Mouse (Mus musculus) lung, postnatal 0 days (tissue): ENCODE data around the gene Tchp. TPM values are rescaled to one million over a fixed set of nuclear protein-coding genes. Genes with fewer than 3 reads are reported as not detected.
A peak's percentile ranks its signal among the peaks of the same experiment; 100 is the strongest.

Source experiments
- ATAC-seq: fragments of 200-750 bp; cut with Nextera tagmentation; 2 replicates; pipeline ENCODE4 v1.8.0; 2017; ENCODE audit warnings: moderate library complexity
- DNase-seq: peaks from one replicate; pipeline ENCODE4 v3.0.0-alpha.2; 2016; ENCODE audit warnings: low spot score
- H3K27ac ChIP-seq: fragments of 300-500 bp; sonication (generic); 2 replicates; pipeline ENCODE4 v1.5.1; 2014; ENCODE audit warnings: antibody characterized with exemption, mild to moderate bottlenecking, low read length, mixed read lengths
- H3K27me3 ChIP-seq: fragments of 300-500 bp; sonication (generic); replicated peaks from 2 replicates; pipeline ENCODE4 v1.6.1; 2014; ENCODE audit warnings: low read length, mixed read lengths; ENCODE audit not compliant: insufficient read depth
- H3K36me3 ChIP-seq: fragments of 300-500 bp; sonication (generic); 2 replicates; pipeline ENCODE4 v1.6.1; 2014; ENCODE audit warnings: low read length, mixed read lengths; ENCODE audit not compliant: insufficient read depth
- H3K4me1 ChIP-seq: fragments of 300-500 bp; sonication (generic); 2 replicates; pipeline ENCODE4 v1.6.1; 2014; ENCODE audit warnings: antibody characterized with exemption, low read depth, low read length, mixed read lengths; ENCODE audit not compliant: insufficient read depth
- H3K4me2 ChIP-seq: fragments of 300-500 bp; sonication (generic); replicated peaks from 2 replicates; pipeline ENCODE4 v1.6.1; 2014; ENCODE audit warnings: low read depth, mild to moderate bottlenecking, low read length, moderate library complexity, mixed read lengths
- H3K4me3 ChIP-seq: fragments of 300-500 bp; sonication (generic); 2 replicates; pipeline ENCODE4 v1.5.1; 2014; ENCODE audit warnings: low read depth, low read length
- H3K9ac ChIP-seq: fragments of 300-500 bp; sonication (generic); replicated peaks from 2 replicates; pipeline ENCODE4 v1.6.1; 2014; ENCODE audit warnings: low read depth, mild to moderate bottlenecking
- H3K9me3 ChIP-seq: fragments of 300-500 bp; sonication (generic); 2 replicates; pipeline ENCODE4 v1.6.1; 2016; ENCODE audit warnings: low read length, mixed read lengths
- CTCF ChIP-seq: IDR thresholded peaks from 2 replicates; pipeline ENCODE4 v1.5.1; 2016; ENCODE audit warnings: antibody characterized with exemption, mild to moderate bottlenecking
- EP300 ChIP-seq: IDR thresholded peaks from 2 replicates; pipeline ENCODE4 v1.6.1; 2016; ENCODE audit warnings: antibody characterized with exemption, mild to moderate bottlenecking, control low read depth
- WGBS: fragments of 180-500 bp; shearing (Covaris S2); extraction: QIAGEN DNeasy Blood & Tissue Kit; methylation state at CpG from one replicate; pipeline ENCODE4 v1.1.7; 2014; 5-methylcytosine and 5-hydroxymethylcytosine counted together
- polyA plus RNA-seq: library from polyadenylated mRNA; unstranded; fragments of >200 nt; fragmentation: Nextera tagmentation; extraction: Ambion mirVana; gene quantifications from 2 replicates; pipeline ENCODE4 v1.2.1, GENCODE M21; 2015

The Tchp gene
- polyA plus RNA-seq, 1 experiment from 2014 or later = 10.0 TPM

GRCm38 (mm10) chr5:114690633-114691567 lies 16.7 kb upstream of the Tchp start, which contains the start of gene Gltp:
Gene Gltp, minus strand, starts transcription at chr5:114690984.
- H3K4me3 ChIP-seq = peak within 1 kb of the TSS; percentile 56
- TF ChIP-seq CTCF (peak; percentile 53), EP300 (no peak)
- H3K36me3 ChIP-seq = no peaks in the 10 kb centered on the region
- ATAC-seq (peak; percentile 98), DNase-seq (peak; percentile 98)
- WGBS = 6% methylated on average over 62 of the region's 75 CpGs
- H3K4me2 ChIP-seq = peak within 1 kb of the TSS; percentile 81
- peak within 1 kb of the TSS; percentile 62 for H3K9ac ChIP-seq
- peak within 1 kb of the TSS; percentile 77 for H3K27ac ChIP-seq
- H3K4me1 ChIP-seq = peaks cover 6% of the 10 kb centered on the region; the same call in 1 of the 2 replicates
- H3K27me3 ChIP-seq = 0 out of 2 replicates have a peak, but pooled peaks cover 2% of the 10 kb centered on the region
- no peaks in the 10 kb centered on the region for H3K9me3 ChIP-seq

GRCm38 (mm10) chr5:114695775-114696174 lies 11.8 kb upstream of the Tchp start:
- Histone ChIP-seq H3K9ac (no peak overlapping the region), H3K27me3 (0 out of 2 replicates have a peak, but pooled peaks cover 2% of the 10 kb centered on the region), H3K36me3 (no peaks in the 10 kb centered on the region), H3K9me3 (no peaks in the 10 kb centered on the region), H3K4me2 (no peak overlapping the region), H3K27ac (no peak overlapping the region), H3K4me1 (no peaks in the 10 kb centered on the region; the same call in 1 of the 2 replicates), H3K4me3 (no peak overlapping the region)
- WGBS = 61% methylated on average over 5 of the region's 5 CpGs
- DNase-seq (no peak), ATAC-seq (no peak)
- TF ChIP-seq CTCF (peak; percentile 44), EP300 (no peak)

- Histone ChIP-seq H3K4me3 (no peak overlapping the region), H3K4me1 (no peaks in the 10 kb centered on the region), H3K36me3 (no peaks in the 10 kb centered on the region), H3K27me3 (0 out of 2 replicates have a peak, but pooled peaks cover 2% of the 10 kb centered on the region), H3K4me2 (no peak overlapping the region), H3K9ac (no peak overlapping the region), H3K9me3 (no peaks in the 10 kb centered on the region), H3K27ac (no peak overlapping the region)
- ATAC-seq = no peak
- no peak for DNase-seq
- 81% methylated on average over 17 of the region's 17 CpGs for WGBS
- TF ChIP-seq CTCF (no peak), EP300 (no peak)
Observed at GRCm38 (mm10) chr5:114696939-114697338, 10.6 kb upstream of the Tchp start.

- WGBS = 79% methylated on average over 19 of the region's 19 CpGs
- DNase-seq = no peak
- H3K4me1 ChIP-seq = no peaks in the 10 kb centered on the region
- ATAC-seq = no peak
- no peak overlapping the region for H3K4me2 ChIP-seq
- no peak overlapping the region for H3K27ac ChIP-seq
- TF ChIP-seq EP300 = no peak
- 0 out of 2 replicates have a peak, but pooled peaks cover 2% of the 10 kb centered on the region for H3K27me3 ChIP-seq
- no peaks in the 10 kb centered on the region for H3K9me3 ChIP-seq
- H3K36me3 ChIP-seq = no peaks in the 10 kb centered on the region
- H3K4me3 ChIP-seq = no peak overlapping the region
- no peak overlapping the region for H3K9ac ChIP-seq
Observed at GRCm38 (mm10) chr5:114698044-114698746, 9.4 kb upstream of the Tchp start.

GRCm38 (mm10) chr5:114699015-114699414 lies 8.5 kb upstream of the Tchp start:
- H3K27ac ChIP-seq = no peak overlapping the region
- no peak overlapping the region for H3K9ac ChIP-seq
- 0 out of 2 replicates have a peak, but pooled peaks cover under 1% of the 10 kb centered on the region for H3K27me3 ChIP-seq
- DNase-seq (peak; percentile 42), ATAC-seq (peak; percentile 64)
- no peak overlapping the region for H3K4me3 ChIP-seq
- H3K4me2 ChIP-seq = no peak overlapping the region
- no peaks in the 10 kb centered on the region for H3K9me3 ChIP-seq
- WGBS = 32% methylated on average over 7 of the region's 7 CpGs
- H3K36me3 ChIP-seq = no peaks in the 10 kb centered on the region
- TF ChIP-seq EP300 = no peak
- TF ChIP-seq CTCF = no peak
- H3K4me1 ChIP-seq = no peaks in the 10 kb centered on the region
